26 mouse cellular contexts compared by ENCODE assay signal in genomic region chr14:123210241-123210640, GRCm38 (mm10).
DNase-seq lines count a peak whose midpoint lies in the region; ATAC-seq and TF ChIP-seq lines count a peak whose summit lies in the region.
"Had no signal": no experiment of that assay in that cellular context is flagged by ENCODE, and none has a peak within 500 bp of the region (broad histone marks: within the 10 kb centered on the region; RNA-seq: fewer than 3 reads in every experiment).

No protein-coding gene starts in this region.

- no peaks in the 10 kb centered on the region for H3K27me3 ChIP-seq in cerebellum, adult 2 months (ENCODE audit: control insufficient read depth, insufficient read depth, low read length)
- H3K27me3 ChIP-seq in forebrain, postnatal 0 days (ENCODE audit: insufficient read depth, low read length): no peaks in the 10 kb centered on the region
- H3K27me3 ChIP-seq: forebrain, embryonic 13.5 days; heart, embryonic 13.5 days had no signal

- no peak for ATAC-seq in forebrain, postnatal 0 days
- ATAC-seq: CD4-positive, CD25-positive, alpha-beta regulatory T cell, adult 4 months; forebrain, embryonic 13.5 days; forebrain, embryonic 16.5 days; hindbrain, postnatal 0 days; inflammation-experienced regulatory T-cells, adult 6 months; intestine, embryonic 16.5 days had no signal

- no peak for TF ChIP-seq CTCF in cerebellum, adult 2 months (IDR thresholded peaks at IDR 0.05; ENCODE audit: borderline replicate concordance, insufficient read depth, low read depth, low read length)
- TF ChIP-seq CTCF in forebrain, postnatal 0 days (IDR thresholded peaks at IDR 0.05; ENCODE audit: low read depth): no peak

- H3K4me3 ChIP-seq in cerebellum, adult 2 months (replicated peaks; ENCODE audit: insufficient read depth, low read depth, low read length): no peak overlapping the region
- H3K4me3 ChIP-seq in forebrain, postnatal 0 days (ENCODE audit: low read depth, low read length): no peak overlapping the region
- H3K4me3 ChIP-seq: forebrain, embryonic 10.5 days; forebrain, embryonic 13.5 days; gastrocnemius, adult 2 months; heart, adult 2 months; heart, embryonic 10.5 days; heart, embryonic 13.5 days had no signal

- 17% methylated on average over 3 of the region's 3 CpGs for whole genome bisulfite sequencing in cerebellum, adult 2 months
- WGBS in forebrain, postnatal 0 days: 83% methylated on average over 3 of the region's 3 CpGs

- no peaks in the 10 kb centered on the region for H3K36me3 ChIP-seq in forebrain, postnatal 0 days (ENCODE audit: insufficient read depth)
- H3K36me3 ChIP-seq: forebrain, embryonic 10.5 days; heart, embryonic 10.5 days; heart, embryonic 13.5 days had no signal

- peak; percentile 24 to 39 for DNase-seq in cerebellum, adult 18-20 months
- DNase-seq in cerebellum, postnatal 4 days (ENCODE audit: low spot score in 2 of 2): no peak
- DNase-seq in cerebellum, adult 2 months: peak; percentile 27 to 64
- DNase-seq in cerebellum, adult 9-10 months: peak; percentile 44
- peak; percentile 20 to 22 for DNase-seq in cerebellum, postnatal 36 days
- no peak for DNase-seq in adrenal gland, postnatal 14 days
- DNase-seq in forebrain, postnatal 0 days: no peak
- DNase-seq: adrenal gland, adult 2 months; adrenal gland, postnatal 25 days; gastrocnemius, adult 2 months; gastrocnemius, postnatal 14 days; heart, adult 2 months; heart, postnatal 14 days; heart, postnatal 4 days; kidney, adult 18-20 months; kidney, adult 9 months had no signal

- H3K4me1 ChIP-seq in cerebellum, adult 2 months (ENCODE audit: control insufficient read depth, insufficient read depth, low read length): no peaks in the 10 kb centered on the region
- no peaks in the 10 kb centered on the region for H3K4me1 ChIP-seq in forebrain, postnatal 0 days (ENCODE audit: insufficient read depth)
- H3K4me1 ChIP-seq: forebrain, embryonic 10.5 days; forebrain, embryonic 13.5 days; heart, embryonic 10.5 days; heart, embryonic 13.5 days had no signal

- no peak for TF ChIP-seq POLR2A in cerebellum, adult 2 months (IDR thresholded peaks at IDR 0.05; ENCODE audit: borderline replicate concordance, insufficient read depth, low read length)

- H3K9ac ChIP-seq in forebrain, postnatal 0 days: no peak overlapping the region
- H3K9ac ChIP-seq: forebrain, embryonic 13.5 days; heart, embryonic 13.5 days; hindbrain, embryonic 14.5 days had no signal

- no peaks in the 10 kb centered on the region for H3K9me3 ChIP-seq in forebrain, postnatal 0 days (ENCODE audit: low read length)
- H3K9me3 ChIP-seq: forebrain, embryonic 10.5 days; forebrain, embryonic 13.5 days; heart, embryonic 10.5 days; heart, embryonic 13.5 days had no signal

- H3K4me2 ChIP-seq in forebrain, postnatal 0 days (ENCODE audit: low read depth): no peak overlapping the region
- H3K4me2 ChIP-seq: forebrain, embryonic 13.5 days; heart, embryonic 13.5 days; hindbrain, embryonic 14.5 days had no signal

- H3K27ac ChIP-seq in cerebellum, adult 2 months (ENCODE audit: insufficient read depth, low read length): no peak overlapping the region
- H3K27ac ChIP-seq in forebrain, postnatal 0 days (ENCODE audit: low read depth, low read length): no peak overlapping the region
- H3K27ac ChIP-seq: forebrain, embryonic 10.5 days; forebrain, embryonic 13.5 days; gastrocnemius, adult 2 months; heart, adult 2 months; heart, embryonic 10.5 days; heart, embryonic 13.5 days; hindbrain, embryonic 14.5 days; hindbrain, postnatal 0 days had no signal

Comparison
In these comparisons a context has a peak if more than half of its experiments do, and no peak if none do; other contexts are left out.
1. DNase-seq: peak in cerebellum, adult 18-20 months (2 of 2), cerebellum, adult 2 months (2 of 2), cerebellum, adult 9-10 months (single experiment) and cerebellum, postnatal 36 days (2 of 2); none in cerebellum, postnatal 4 days (0 of 2), adrenal gland, postnatal 14 days (single experiment) and forebrain, postnatal 0 days (single experiment).